Mouse (Mus musculus) megakaryocyte-erythroid progenitor cell, adult 5 weeks (primary cell): Measurements from ENCODE around the gene Ascc1. TPM values are rescaled to one million over a fixed set of nuclear protein-coding genes. Genes with fewer than 3 reads are reported as not detected.

Experiments used
- polyA plus RNA-seq: library from polyadenylated mRNA; stranded (reverse); fragments of >175 nt; gene quantifications from 2 replicates; pipeline ENCODE4 v1.2.3, GENCODE M21; 2012

The Ascc1 gene
- 47.5 and 60.0 TPM in 2 replicates for polyA plus RNA-seq

GRCm38 (mm10) chr10:60002673-60003212 lies at the start of gene Ascc1, which contains the start of gene Anapc16:
Gene Ascc1, plus strand, starts transcription at chr10:60002805.
Gene Anapc16, minus strand, starts transcription at chr10:60003135.

DNA sequence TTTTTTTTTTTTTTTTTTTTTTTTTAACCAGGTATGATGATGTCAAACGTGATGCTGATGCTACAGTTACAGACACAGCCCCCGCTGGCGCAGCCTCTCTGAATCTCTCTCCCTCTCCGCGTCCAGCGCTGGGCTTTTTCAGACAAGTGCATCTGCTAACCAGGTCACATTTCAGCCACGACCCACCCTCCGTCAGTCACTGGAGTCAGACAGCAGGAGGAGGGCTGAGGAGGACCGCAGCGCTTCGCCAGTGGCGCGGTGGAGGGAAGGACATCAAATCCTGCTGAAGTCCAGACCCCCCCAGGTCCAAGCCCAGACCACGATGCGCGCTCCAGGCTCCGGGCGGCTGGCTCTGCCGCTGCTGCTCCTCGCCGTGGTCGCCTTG lies 103.5 kb downstream of the Ascc1 start, which contains the start of gene Spock2:
Spock2 (plus strand) TSS at position 74 of the 385 bp plus-strand sequence.

Other genes starting within 250 kb of the Ascc1 start
- gene Dnajb12, start 123.2 kb upstream of the Ascc1 start, polyA plus RNA-seq: 67.5 and 82.4 TPM in 2 replicates
- 25.8 and 37.2 TPM in 2 replicates for gene Ddit4, start 51.0 kb upstream of the Ascc1 start, polyA plus RNA-seq
- 72.1 and 72.4 TPM in 2 replicates for gene Anapc16, start 330 bp downstream of the Ascc1 start, polyA plus RNA-seq
- gene Spock2, start 103.4 kb downstream of the Ascc1 start, polyA plus RNA-seq: 0.74 and 0.79 TPM in 2 replicates
- gene Chst3, start 216.5 kb downstream of the Ascc1 start, polyA plus RNA-seq: 0.78 and 2.7 TPM in 2 replicates